Mouse (Mus musculus) layer of hippocampus, adult 2 months (tissue): ENCODE measurements at regions not wholly inside any gene's neighbourhood (a gene's known extent, or its start where the extent isn't known, plus 50 kb on each side); places are given as distances from the start of the nearest gene placed in this dataset.
"Not testable (repeated sequence)": the region's sequence is repeated elsewhere in the genome, so short reads cannot be mapped to it uniquely, and the experiment has no call there.

Experiments
- DNase-seq, 2 experiments: peaks; one replicate each; pipeline ENCODE4 v3.0.0; 2022; ENCODE audit warnings: low spot score in 2 of 2
- H3K27ac ChIP-seq: fragments of 200-600 bp; 2 replicates; pipeline ENCODE4 v1.8.1; 2022
- H3K4me3 ChIP-seq: fragments of 200-600 bp; 2 replicates; pipeline ENCODE4 v1.8.1; 2022; ENCODE audit warnings: mild to moderate bottlenecking
- CTCF ChIP-seq: fragments of 200-600 bp; conservative IDR thresholded peaks from 2 replicates; pipeline ENCODE4 v1.8.1; 2022; ENCODE audit warnings: antibody characterized with exemption, mild to moderate bottlenecking, moderate library complexity

- H3K27ac ChIP-seq: no peak overlapping the region
- DNase-seq: no peak
- H3K4me3 ChIP-seq: no peak overlapping the region
- TF ChIP-seq CTCF: no peak
These were observed 56.4 kb downstream of the Rassf10 start for GRCm38 (mm10) chr7:113010150-113010549.

GRCm38 (mm10) chr7:113017092-113017755 is 63.5 kb downstream of the Rassf10 start:
- Histone ChIP-seq H3K4me3 (no peak overlapping the region), H3K27ac (no peak overlapping the region)
- no peak for TF ChIP-seq CTCF
- DNase-seq: no peak

- DNase-seq: no peak
- Histone ChIP-seq H3K4me3 (no peak overlapping the region), H3K27ac (no peak overlapping the region)
- TF ChIP-seq CTCF: no peak
These were observed 67.7 kb downstream of the Rassf10 start for GRCm38 (mm10) chr7:113021412-113021811.

DNA sequence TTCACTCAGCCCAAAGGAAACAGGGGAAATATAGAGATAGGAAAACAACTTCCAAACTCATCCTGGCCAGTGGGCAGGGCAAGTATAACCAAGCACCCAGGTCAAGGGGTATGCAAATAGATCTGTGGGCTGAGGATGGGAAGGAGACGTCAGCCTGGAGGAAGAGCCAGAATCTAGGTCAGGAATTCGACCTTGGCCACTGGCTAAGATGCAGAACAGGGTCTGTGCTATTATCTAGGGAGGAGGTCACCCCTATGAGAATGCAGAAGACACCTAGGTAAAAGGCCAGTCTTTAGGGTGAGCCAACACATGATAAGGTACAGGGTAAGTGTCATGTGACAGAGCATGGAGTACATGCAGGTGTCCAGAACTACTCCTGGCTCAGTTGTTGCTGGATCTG is 68.8 kb downstream of the Rassf10 start:
- Histone ChIP-seq H3K4me3 (no peak overlapping the region), H3K27ac (no peak overlapping the region)
- TF ChIP-seq CTCF: no peak
- no peak for DNase-seq

DNA sequence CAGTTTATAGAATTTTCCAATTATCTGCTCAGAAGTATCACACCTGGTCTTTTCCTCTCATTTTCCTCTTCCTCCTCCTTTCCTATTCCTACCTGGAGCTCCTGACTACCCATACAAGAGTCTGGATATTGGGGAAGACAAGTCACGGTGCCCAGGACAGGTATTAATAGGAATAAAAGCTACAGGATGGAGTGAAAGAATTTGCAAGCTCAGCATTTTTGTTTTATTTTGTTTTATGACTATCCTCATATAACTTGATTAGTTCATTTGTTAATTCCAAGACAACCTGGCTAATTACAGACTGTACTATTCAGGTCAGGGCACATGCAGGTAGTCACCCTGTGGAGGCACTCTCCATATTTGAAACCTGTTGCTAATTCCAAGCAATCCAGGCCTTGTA is 72.0 kb downstream of the Rassf10 start:
- DNase-seq: no peak
- H3K4me3 ChIP-seq: no peak overlapping the region
- TF ChIP-seq CTCF: no peak

GRCm38 (mm10) chr7:113026290-113027075 is 72.7 kb downstream of the Rassf10 start:
- no peak overlapping the region for H3K27ac ChIP-seq
- TF ChIP-seq CTCF: no peak
- no peak for DNase-seq

More for the DNA sequence above, 72.0 kb downstream of the Rassf10 start:
- no peak overlapping the region for H3K27ac ChIP-seq

DNA sequence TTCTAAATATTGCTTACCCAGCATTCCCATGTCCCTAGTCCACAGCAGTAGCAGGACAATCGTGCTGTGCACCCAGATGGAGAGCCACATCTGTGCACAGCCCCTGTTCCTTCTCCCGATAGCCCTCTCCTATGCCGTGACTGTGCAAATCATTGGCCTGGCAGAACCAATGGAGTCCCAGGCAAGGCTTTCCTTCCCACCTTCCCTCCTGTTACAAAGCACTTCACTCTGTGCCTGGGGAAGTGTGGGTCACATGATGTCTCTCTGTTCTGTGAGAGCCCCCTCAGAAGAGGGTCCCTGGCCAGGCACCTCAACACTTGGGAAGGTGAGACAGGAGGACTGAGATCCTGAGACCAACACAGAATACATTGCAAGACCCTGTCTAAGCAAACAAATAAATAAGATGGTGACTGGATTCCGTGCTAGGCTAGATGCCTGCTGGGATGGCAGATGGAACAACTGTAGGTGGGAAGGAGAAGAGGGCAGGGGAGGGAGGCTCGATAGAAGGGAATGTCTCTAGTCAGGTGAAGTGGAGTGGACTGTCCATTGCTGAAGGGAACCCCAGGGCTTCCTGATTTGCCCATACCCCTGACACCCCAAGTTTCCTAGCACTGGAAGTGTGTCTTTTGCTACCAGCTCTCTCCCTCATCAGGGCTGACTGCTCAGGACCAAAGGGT is 73.5 kb downstream of the Rassf10 start:
- DNase-seq: no peak
- no peak overlapping the region for H3K27ac ChIP-seq
- H3K4me3 ChIP-seq: no peak overlapping the region
- TF ChIP-seq CTCF: no peak

More at GRCm38 (mm10) chr7:113026290-113027075, 72.7 kb downstream of the Rassf10 start:
- no peak overlapping the region for H3K4me3 ChIP-seq

GRCm38 (mm10) chr7:113030053-113030752 is 76.4 kb downstream of the Rassf10 start:
- no peak for DNase-seq
- TF ChIP-seq CTCF: no peak

DNA sequence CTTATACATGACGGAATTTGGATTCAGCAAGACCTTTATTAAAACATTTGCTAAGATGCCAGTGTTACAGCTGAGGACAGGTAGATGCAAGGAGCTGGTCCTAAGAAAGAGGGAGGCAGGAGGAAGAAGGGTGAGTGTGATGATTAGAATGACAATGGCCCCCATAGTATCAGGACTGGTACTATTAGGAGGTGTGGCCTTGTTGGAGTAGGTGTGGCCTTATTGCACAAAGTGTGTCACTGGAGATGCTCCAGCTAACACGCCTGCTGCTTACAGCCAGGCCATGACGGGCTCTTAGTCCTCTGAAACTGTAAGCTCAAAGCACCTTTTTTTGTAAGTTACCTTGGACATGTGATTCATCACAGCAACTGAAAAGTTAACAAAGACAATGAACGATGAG is 82.0 kb downstream of the Rassf10 start:
- Histone ChIP-seq H3K4me3 (no peak overlapping the region), H3K27ac (no peak overlapping the region)
- TF ChIP-seq CTCF: no peak
- no peak for DNase-seq

More at GRCm38 (mm10) chr7:113030053-113030752, 76.4 kb downstream of the Rassf10 start:
- Histone ChIP-seq H3K4me3 (no peak overlapping the region), H3K27ac (no peak overlapping the region)

GRCm38 (mm10) chr7:113037825-113038613 is 84.3 kb downstream of the Rassf10 start:
- DNase-seq: no peak
- Histone ChIP-seq H3K27ac (no peak overlapping the region), H3K4me3 (no peak overlapping the region)
- TF ChIP-seq CTCF: no peak

DNA sequence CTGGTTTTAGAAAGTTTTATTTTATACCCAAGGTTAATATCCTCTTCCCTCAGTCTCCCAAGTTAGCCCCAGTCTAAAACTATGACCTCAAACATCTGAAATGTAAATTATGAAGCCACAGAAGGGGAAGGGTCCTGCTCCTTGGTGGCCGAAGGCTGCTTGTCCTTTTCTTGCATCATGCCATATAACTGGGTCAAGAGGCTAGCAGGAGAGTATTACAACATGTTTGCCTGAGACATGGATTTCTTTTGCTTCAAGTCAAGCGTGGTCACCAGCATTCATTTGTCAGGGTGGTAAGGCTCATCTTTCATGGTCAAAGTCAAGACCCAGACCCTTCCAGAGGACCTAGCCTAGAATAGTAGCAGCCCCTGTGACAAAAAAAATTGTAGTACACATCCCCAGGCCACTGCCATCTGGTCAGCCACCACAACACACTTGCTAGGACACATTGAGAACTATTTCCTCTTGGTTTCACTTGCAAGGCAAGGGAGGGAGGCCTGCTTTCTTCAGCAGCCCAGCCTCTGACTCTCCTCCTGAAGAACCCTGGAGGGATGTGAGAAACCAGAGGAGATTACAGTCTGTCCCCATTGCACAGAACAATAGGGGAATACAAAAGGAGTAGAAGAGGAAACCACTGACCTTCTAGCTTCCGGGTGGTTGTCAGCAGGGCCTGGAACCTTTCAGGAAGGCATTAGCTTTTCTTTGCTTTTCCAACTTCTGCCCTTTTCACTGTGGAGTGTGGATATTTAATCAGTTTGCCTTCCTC is 85.3 kb downstream of the Rassf10 start:
- no peak for TF ChIP-seq CTCF
- no peak for DNase-seq
- H3K4me3 ChIP-seq: no peak overlapping the region
- no peak overlapping the region for H3K27ac ChIP-seq

GRCm38 (mm10) chr7:113045613-113046159 is 91.9 kb downstream of the Rassf10 start:
- H3K27ac ChIP-seq, DNase-seq, H3K4me3 ChIP-seq: not testable (repeated sequence)
